Mouse (Mus musculus) bone marrow, adult 2 months (tissue): Measurements from ENCODE around the gene Shisal1.

ENCODE experiments used
- CTCF ChIP-seq: fragments of 200-500 bp; IDR thresholded peaks from 2 replicates; pipeline ENCODE4 v1.5.1; 2011; ENCODE audit warnings: low read length, control low read depth; ENCODE audit not compliant: control insufficient read depth, insufficient read depth
- POLR2A ChIP-seq: fragments of 200-500 bp; IDR thresholded peaks from 2 replicates; pipeline ENCODE4 v1.6.1; 2011; ENCODE audit warnings: low read depth, mild to moderate bottlenecking, control low read depth, low read length, borderline replicate concordance; ENCODE audit not compliant: control insufficient read depth

DNA sequence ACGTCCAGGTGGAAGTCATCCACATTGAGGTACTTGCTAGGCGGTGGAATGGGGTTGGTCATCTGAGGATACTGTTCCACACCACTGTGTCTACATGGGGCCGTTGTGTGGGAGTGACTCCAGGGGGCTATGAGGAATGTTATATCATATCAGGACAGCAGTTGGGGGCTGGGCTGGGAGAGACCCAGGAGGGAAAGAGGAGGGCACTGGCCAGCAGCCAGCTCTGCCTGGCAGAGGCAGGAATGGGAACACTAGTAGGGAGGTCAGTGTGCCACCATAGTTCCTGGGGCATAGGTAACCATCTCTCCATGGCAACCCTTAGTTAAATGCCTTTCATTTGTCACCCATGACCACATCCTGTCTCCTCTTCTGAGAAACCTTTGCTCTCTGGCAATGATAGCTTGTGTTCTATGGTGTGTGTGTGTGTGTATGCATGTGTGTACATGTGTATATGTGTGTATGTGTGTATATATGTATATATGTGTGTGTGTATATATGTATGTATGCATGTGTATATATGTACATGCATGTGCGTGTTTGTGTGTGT is 115.8 kb downstream of the Shisal1 start:
- TF ChIP-seq CTCF, result no peak
- TF ChIP-seq POLR2A, result no peak
